Mouse (Mus musculus) retina, postnatal 7 days (tissue): ENCODE results near the gene Fbxl17.

Experiments
- DNase-seq: peaks from one replicate; pipeline ENCODE4 v3.0.0-alpha.2; 2012; ENCODE audit warnings: low read depth, low spot score

Gene Fbxl17

DNA sequence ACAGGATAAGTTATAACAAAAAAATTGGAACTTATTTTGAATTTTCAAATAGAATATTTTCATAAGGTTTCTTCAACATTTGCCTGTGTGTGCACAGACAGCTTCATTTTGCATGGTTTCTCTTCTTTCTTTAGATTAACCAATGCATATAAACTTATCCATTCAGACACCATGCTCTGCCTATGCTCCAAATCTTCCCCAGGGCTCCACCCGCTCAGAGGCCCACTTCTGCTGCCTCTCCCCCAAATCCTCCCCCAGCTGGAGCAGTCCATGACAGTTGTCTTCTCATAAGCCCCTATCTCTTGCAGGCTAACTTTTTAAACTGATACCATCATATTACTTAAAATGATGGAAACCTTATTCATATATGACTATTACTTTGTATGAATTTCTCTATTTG, 282.8 kb downstream of the Fbxl17 start:
- DNase-seq = no peak

DNA sequence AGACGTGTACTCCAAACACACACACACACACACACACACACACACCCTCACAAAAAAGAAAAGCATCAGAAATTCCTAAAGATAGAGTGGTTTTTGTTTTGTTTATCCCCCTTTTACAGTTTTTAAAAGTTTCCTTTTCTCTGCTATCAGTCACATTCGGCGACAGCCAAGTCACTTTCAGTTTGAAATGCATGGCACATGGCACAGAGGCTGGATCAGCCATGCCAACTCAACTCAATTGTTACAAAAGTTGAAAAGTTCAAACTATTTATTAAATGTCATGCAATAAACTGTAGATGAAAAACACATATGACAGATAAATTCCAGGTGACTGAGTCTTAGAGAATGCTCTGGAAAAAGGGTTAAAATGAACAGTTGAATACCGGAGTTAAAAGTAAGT, 287.8 kb downstream of the Fbxl17 start:
- no peak for DNase-seq

DNA sequence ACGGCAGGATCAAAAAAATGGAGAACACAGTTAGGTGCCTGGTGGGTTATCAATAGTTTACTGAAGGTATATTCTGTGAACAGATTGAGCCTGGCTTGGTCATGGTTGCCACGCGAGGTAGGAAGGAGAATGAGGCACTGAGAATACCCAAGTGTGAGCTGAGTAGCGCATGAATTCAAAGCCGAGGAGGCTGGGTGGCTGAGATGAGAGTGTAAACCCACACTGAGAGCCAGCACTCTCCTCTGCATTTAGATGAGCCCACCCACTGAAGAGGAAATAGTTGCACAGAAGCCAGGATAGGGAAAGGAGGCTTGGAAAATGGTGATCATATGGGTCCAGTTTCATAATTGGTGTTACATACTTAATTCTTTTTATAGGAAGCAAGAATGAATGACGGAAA, 290.7 kb downstream of the Fbxl17 start:
- DNase-seq = no peak

GRCm38 (mm10) chr17:63208346-63208745, 291.5 kb downstream of the Fbxl17 start:
- DNase-seq = no peak

- DNase-seq = no peak
Observed at GRCm38 (mm10) chr17:63207714-63208113, 292.1 kb downstream of the Fbxl17 start.

- no peak for DNase-seq
Observed at GRCm38 (mm10) chr17:63205316-63205715, 294.5 kb downstream of the Fbxl17 start.

DNA sequence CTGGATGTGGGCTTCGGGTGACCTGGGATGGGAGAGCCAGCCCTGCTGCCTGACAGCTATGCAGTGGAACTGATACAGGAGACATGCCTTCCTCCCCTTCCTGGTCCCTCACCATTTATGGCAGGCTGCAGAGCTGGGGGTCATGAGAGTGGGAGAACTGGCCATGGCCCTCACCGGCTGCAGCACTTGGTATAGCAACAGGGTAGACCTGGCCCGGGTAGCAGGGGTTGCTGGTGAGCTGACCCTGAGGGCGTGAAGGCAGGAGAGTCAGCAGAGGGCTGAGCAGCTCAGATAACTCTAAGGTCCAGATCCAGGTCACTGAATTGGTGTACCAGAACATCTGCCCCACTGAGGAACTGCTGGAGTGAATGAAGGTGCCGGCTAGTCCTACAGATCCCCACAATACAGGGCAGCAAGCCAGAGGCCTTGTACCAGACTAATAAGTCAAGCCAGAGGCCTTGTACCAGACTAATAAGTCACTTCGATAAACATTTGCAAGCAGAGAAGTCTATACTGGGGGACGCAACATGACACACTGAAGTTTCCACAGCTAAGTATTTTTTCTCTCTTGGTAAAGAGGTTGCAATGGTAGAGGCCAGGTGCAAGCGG, 296.1 kb downstream of the Fbxl17 start:
- no peak for DNase-seq

DNA sequence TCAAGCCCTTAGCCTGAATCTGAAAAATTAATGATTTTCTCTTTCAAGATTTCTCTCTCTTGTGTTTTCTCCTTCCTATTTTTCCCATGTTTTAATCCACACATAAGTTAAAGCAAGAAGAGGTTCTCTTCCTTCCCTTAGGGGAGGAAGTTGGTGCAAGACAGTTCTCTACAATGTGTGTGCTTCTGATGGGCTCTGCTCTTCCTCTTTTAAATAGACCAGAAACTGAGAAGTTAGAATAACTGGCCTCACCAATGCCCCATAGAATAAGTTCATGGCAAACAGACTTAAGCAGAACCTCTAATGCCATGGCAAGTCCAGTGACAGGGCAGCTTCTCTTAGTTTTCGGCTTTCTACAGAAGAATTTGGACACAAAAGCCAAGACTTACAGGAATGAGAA, 301.1 kb downstream of the Fbxl17 start:
- DNase-seq = no peak

DNA sequence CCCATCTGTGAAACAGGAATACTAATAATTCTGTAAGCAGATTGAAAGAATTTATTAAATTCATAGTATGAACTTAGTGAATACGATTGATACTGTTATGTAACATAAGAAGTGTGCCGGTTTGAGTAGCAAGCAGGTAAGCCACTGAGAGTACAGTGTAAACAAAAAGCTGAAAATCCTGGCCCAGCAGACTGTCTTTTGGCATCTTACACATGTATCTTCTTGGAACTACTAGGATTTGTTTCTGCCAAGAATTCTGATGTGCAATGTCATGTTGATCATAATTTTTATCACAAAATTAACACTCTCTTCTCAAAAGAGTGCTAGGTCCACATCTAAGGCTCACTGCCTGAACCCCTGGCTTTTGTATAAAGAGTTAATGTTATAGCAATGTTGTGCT, 304.3 kb downstream of the Fbxl17 start:
- no peak for DNase-seq

DNA sequence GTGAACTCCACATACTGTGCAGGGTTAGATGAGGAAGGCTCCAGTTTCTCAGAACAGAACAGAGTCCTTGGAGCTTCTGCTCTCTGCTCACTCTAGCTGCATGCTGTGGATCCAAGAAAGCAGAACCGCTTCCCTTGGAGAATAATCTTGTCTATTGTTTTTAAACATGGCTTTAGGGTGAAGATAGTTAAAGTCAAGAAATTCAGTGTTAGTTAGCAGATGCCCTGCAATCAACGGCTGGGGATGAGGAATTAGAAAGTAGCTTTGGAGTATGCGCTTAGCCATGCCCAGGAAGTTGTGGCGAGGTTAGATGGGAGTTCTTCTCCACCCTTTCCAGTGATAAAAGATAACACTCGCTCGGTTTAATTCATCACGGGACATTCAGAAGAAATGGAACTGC, 306.6 kb downstream of the Fbxl17 start:
- no peak for DNase-seq

DNA sequence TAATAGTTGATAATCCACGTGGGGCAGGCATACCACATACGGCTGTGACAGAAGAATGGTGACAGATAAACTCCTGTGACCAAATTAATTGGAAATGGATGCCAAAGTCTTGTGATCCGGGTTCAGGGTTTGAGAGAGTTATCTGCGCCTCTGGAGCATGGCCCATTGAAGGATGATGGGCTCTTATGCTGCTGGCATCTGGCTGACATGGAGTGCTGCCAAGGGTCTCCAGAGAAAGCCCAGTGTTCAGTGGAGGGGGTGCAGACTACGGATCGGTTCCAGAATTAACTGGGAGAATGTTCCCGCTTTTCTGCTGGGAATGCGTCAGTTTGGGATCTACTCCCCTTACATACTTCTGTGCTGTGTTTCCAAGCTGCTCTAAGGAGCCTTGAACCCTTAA, 308.5 kb downstream of the Fbxl17 start:
- DNase-seq = no peak

DNA sequence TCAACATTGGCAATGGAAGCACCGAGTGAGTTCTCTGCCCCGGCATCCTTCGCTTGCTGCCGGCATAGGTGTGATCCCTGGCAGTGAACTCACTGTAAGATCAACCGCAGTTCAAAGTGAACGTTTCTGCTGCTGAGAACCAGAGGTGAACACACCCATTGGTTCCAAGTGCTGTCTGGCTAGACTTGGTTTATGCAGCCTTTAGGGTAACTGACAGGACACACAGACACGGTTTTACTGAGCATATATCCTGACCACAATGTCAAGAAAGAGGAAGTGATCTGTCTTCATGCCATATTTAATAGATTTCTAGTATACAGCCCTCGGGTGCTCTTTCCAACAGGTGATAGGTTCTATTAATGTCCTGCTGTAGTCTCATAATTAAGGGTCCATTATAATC, 310.5 kb downstream of the Fbxl17 start:
- DNase-seq = no peak

DNA sequence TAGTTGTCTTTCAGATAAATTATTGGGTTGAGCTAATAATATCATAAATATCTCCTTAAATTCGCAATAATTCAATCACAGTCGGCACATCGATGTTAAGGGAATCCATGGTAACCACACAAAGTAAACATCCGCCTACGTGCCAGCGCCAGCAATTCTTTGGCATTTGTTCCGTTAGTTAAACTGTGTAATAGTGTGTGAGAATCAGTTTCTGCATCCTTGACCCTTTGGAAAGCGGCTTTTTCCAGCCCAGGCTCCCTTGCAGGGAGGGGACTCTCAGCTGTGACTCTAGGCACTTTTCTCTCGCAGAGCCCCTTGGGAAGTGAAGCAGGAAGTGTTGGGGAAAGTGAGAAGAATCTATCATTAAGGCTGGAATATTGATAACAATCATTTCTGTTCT, 314.3 kb downstream of the Fbxl17 start:
- DNase-seq = peak; percentile 19

DNA sequence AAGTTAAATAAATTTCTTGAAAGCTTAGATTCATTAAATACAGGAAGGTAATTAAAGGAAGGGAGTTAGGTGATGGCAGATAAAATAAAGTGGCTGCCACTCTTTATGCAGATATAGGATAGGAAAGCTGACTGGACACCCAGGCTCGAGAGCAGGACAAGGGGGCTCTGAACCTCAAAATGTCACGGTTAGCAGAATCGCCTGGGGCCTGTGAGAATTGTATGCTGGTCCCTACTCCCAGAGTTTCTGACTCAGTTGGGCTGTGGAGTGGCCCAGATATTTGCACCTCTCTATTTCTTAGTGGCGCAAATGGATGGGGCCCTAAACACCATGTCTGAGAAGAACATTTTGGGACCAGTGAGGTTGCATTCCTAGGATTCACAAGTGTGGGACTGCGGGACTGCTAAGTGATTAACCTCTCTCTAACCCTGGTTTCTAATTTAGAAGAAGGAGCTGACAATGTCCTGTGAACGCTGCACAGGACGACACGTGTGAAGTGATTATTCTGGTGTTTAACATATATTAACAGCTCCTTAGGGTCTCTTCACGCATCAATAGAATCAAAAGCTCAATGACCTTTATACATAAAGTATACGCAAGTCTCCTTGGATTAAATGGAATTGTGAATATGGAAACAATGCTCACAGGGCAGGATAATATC, 314.8 kb downstream of the Fbxl17 start:
- no peak for DNase-seq

DNA sequence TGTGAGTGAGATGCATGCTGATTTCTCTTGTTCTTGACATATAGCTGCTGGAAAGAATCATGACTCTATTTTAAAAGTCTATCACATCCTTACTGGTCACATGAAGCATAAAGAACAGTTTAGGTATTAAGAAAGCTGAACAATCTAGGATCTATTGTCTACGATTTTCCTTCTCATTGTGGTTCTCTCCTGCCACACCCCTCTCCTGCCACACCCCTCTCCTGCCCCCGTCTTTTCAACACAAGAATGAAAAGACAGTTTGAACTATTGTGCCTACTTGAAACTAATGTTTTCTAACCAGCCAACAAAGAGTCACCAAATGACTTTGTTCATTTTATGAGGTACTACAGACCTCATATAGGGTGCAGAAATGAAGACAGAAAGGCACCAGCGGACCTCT, 316.4 kb downstream of the Fbxl17 start:
- no peak for DNase-seq

DNA sequence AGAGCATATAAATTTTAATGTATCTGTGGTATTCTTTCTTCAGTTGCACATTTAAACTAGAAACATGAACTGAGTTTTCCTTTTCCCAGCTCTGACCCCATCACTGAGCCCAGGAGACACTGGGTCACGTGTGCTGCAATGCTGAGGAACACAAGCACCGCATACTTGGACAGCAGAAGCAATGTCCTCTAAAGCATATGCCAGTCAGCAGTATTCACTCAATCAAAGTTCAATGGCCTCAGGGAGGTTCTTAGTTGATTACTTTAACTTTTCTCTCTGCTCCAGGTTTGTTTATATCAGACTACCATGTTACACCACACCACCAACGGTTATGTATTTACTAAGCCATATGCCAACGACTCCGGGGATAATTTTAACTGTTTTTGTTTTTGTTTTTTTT, 318.2 kb downstream of the Fbxl17 start:
- no peak for DNase-seq

DNA sequence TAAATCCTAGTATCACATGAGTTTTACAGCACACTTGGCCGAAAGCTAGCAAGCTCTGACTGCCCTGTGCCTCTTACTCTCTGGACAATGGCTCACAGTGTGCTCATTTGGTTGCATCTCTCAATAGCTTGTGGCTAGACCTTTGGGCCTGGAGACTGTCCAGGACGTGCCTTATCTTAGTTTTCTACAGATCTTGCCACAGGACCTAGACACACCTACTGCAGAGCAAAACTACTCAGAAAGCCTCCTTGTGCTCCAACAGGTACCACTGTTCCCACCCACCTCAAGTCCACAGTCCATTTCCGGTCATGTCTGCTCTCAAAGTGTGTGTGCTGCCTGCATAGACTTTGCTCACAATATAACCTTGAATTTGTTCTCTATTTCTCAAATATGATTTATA, 319.8 kb downstream of the Fbxl17 start:
- no peak for DNase-seq

DNA sequence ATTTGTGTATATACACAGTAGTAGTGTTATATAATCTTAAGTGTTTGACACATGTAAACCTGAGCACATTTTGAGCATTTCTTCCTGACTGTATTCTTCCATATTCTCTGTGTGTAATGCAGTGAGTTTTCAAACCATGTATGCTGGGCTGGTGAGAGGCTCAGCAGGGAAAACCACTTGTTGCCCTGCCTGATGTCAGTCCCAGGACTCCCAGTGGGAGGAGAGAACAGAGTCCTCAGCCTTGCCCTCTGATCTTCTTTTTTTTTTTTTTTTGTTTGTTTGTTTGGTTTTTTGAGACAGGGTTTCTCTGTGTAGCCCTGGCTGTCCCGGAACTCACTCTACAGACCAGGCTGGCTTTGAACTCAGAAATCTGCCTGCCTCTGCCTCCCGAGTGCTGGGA, 321.5 kb downstream of the Fbxl17 start:
- DNase-seq = no peak

GRCm38 (mm10) chr17:63176411-63176810, 323.4 kb downstream of the Fbxl17 start:
- DNase-seq = no peak

DNA sequence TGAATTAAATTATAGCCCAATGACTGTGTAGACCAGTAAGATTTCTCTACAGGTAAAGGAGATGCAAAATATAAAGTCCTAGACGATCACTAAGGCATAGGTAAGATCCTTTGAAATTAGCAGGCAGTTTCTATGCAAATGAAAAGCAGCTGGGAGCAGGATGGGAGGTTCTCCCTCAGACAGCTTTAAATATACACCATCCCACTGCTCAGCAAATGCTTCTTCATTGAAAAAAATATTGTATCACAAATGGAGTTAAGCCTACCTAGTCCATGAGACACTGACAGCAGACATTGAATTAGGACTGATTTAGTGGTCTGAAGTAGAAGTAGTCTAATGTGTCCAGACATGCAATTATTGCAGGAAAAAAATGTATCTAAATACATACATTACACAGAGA, 327.1 kb downstream of the Fbxl17 start:
- no peak for DNase-seq

DNA sequence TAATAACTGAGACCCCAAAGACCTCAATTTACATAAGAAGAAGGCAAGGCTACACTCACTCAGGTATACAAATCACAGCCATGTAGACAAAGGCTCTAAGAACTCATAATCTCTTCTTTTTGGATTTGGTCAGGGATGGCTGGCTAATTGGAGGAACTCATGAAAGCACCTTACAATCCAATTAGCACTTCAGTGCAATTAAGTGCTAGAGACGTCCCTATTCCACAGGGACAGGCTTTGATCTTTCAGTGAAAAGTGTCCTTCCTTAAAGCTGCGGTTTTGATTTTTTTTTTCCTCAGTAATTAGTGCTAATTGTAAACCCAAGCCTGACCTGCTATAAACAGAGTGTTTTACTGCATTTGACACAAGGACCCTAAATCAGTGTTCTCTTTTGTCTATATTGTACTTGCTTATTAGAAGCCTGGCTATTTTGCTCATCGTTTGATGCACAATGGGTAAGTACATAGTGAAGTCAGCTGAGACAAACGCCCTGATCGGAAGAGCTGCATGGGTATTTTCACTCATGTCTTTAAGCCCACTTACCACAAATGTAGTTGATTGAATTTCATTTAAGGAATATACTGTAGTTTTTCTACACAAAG, 327.8 kb downstream of the Fbxl17 start:
- DNase-seq = no peak

DNA sequence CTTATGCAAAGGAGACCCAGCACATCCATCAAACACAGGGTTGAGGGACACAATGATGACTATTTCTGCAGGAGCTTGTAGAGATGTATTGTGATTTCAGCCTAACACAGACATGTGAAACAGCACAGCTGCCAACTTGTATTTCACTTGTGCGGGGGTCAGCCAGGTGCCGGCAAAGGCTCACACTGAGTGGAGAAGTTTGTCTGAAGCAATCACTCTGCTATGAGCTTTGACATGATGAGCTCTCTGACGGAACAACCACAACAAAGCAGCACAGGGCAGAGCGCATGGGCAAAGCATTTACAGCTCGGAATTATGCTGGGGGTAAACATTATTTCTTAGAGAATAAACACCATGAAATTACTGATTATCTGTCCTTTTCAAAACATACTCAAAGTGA, 328.6 kb downstream of the Fbxl17 start:
- DNase-seq = no peak

GRCm38 (mm10) chr17:63168019-63168788, 331.6 kb downstream of the Fbxl17 start:
- DNase-seq = no peak
